Mouse (Mus musculus): ENCODE data around the gene Tub.

The Tub gene

GRCm38 (mm10) chr7:108985934-108986708, 36.0 kb downstream of the Tub start:
- DNase-seq (ENCODE audit: low read depth), result no peak

DNA sequence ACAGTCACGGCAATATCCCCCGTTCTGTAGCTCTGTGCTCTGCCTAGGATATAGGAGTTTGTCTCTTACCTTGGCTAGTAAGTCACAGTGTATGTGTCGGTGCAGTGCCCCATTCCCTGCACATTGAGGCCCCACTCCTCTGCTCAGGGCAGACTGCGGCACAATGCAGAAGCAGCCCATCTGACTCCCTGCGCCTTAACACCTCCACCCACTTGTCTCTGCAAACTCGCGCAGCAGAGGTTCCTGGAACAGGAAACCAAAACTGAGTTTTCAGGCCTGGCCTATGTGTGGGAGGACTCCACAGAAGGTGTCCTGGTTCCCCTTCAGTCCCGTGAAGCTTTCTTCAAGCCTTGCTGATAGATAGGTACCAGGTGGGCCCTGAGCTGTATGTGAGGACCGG, 41.1 kb downstream of the Tub start:
- DNase-seq (ENCODE audit: low read depth), result no peak

- DNase-seq (ENCODE audit: low read depth), result no peak
Measured at GRCm38 (mm10) chr7:108993230-108993629, 43.1 kb downstream of the Tub start.

DNA sequence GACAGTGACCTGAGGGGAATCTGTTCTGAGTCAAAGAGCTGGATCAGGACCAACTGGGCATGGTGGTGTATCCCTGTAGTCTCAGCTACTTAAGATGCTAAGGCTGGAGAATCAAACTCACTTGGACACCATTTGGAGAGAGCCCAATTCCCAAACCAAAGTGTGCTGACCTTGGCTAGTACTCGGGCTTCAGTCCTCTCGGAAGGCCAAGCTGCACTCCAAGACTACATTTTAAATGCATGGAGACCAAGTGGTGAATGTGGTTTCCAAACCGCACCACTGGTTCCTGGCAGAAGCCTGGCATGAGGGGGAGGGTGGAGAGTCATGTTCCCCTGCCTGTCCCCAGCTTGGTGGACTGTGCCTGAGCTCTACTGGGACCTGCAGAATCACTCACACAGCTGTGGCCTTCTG, 43.7 kb downstream of the Tub start:
- peak; percentile 3 for DNase-seq (ENCODE audit: low read depth)

GRCm38 (mm10) chr7:108996156-108996555, 46.0 kb downstream of the Tub start:
- no peak for DNase-seq (ENCODE audit: low read depth)

GRCm38 (mm10) chr7:109000315-109000954, 50.3 kb downstream of the Tub start:
- peak; percentile 17 for DNase-seq (ENCODE audit: low read depth)

GRCm38 (mm10) chr7:109001971-109002370, 51.8 kb downstream of the Tub start:
- no peak for DNase-seq (ENCODE audit: low read depth)

- DNase-seq (ENCODE audit: low read depth), result no peak
Measured at GRCm38 (mm10) chr7:109003653-109004052, 53.5 kb downstream of the Tub start.

- no peak for DNase-seq (ENCODE audit: low read depth)
Measured at GRCm38 (mm10) chr7:109009260-109009659, 59.1 kb downstream of the Tub start.

GRCm38 (mm10) chr7:109010720-109011595, 60.8 kb downstream of the Tub start:
- no peak for DNase-seq (ENCODE audit: low read depth)

GRCm38 (mm10) chr7:109011596-109012180, 61.5 kb downstream of the Tub start:
- DNase-seq (ENCODE audit: low read depth), result no peak

GRCm38 (mm10) chr7:109012575-109012974, 62.4 kb downstream of the Tub start:
- DNase-seq (ENCODE audit: low read depth), result no peak

GRCm38 (mm10) chr7:109012998-109013625, 63.0 kb downstream of the Tub start:
- no peak for DNase-seq (ENCODE audit: low read depth)

DNA sequence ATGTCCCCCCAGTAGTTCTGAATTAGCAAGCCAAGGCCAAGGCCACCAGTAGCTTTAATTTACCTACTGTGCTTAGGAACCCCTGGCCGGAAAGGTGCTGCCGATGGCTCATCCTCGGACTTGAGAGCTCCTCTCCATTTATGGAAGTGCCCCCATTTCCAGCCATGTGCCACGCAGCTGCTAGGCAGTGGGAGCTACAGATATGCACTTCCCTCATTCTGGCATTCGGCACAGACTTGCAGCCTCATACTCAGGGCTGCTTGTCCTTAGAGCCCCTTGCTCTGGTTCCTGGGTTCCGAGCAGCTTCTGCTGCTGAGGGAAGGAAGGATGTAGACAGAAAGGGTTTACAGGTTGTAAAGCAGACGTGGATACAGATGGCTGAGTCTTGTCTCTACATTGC, 64.7 kb downstream of the Tub start:
- DNase-seq (ENCODE audit: low read depth), result no peak

GRCm38 (mm10) chr7:109016378-109016923, 66.3 kb downstream of the Tub start:
- DNase-seq (ENCODE audit: low read depth), result no peak

- DNase-seq (ENCODE audit: low read depth), result peak; percentile 32
Measured at GRCm38 (mm10) chr7:109019243-109019642, 69.1 kb downstream of the Tub start.

GRCm38 (mm10) chr7:109021428-109021827, 71.3 kb downstream of the Tub start:
- peak; percentile 69 for DNase-seq (ENCODE audit: low read depth)

- no peak for DNase-seq (ENCODE audit: low read depth)
Measured at GRCm38 (mm10) chr7:109025743-109026142, 75.6 kb downstream of the Tub start.

- no peak for DNase-seq (ENCODE audit: low read depth)
Measured at GRCm38 (mm10) chr7:109026976-109027375, 76.8 kb downstream of the Tub start.

GRCm38 (mm10) chr7:109027721-109028120, 77.6 kb downstream of the Tub start:
- no peak for DNase-seq (ENCODE audit: low read depth)

DNA sequence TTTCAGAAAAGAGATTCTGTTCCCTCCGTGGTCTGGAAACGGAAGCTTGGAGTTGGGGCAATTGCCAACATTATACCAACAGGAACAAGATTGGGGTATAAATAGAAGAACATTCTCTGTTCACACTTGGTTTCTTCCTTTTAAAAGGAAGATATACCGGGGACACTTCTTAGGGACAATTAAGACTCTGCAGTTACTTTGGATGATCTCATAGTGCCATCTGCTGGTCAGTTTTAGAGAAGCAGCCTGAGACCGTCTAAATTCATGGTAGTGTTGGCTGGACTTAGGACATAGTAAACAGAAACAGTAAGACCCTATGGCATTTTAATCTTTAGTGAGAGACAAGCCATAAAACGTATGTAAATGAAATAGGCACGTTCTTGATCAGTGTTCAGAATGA, 78.1 kb downstream of the Tub start:
- DNase-seq (ENCODE audit: low read depth), result peak; percentile 74
